Mouse (Mus musculus) cortical plate, adult 2 months (tissue): ENCODE measurements at regions not wholly inside any gene's neighbourhood (a gene's known extent, or its start where the extent isn't known, plus 50 kb on each side); places are given as distances from the start of the nearest gene placed in this dataset.

ENCODE experiments used
- CTCF ChIP-seq: fragments of 200-500 bp; IDR thresholded peaks from 2 replicates; pipeline ENCODE4 v1.5.1; 2011; ENCODE audit warnings: mild to moderate bottlenecking, control low read depth, low read length; ENCODE audit not compliant: insufficient read depth; ENCODE audit errors: extremely low read depth
- POLR2A ChIP-seq: fragments of 200-500 bp; IDR thresholded peaks from 2 replicates; pipeline ENCODE4 v1.6.1; 2011; ENCODE audit warnings: mild to moderate bottlenecking, low read length, control low read depth; ENCODE audit not compliant: insufficient read depth; ENCODE audit errors: extremely low read depth

DNA sequence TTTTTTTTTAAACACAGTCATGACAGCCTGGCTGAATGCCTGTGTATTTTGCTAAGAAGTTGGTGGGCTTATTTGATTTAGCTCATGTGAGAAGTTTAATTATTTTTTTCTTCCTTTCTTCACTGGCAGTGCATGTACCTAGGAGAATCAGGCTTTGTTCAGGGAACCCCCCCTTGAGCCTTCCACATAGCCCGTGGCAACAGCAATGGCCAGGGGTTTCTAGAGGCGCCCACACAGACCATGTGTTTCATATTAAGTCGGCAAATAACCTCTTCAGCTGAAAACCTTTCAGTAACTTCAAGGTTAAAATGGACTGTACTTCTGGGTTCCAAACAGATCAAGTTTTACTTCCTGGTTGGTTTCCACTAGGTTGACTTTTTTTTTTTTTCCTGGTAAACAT is 218.3 kb downstream of the Slc30a10 start:
- TF ChIP-seq CTCF (no peak), POLR2A (no peak)
